Mouse (Mus musculus) kidney, adult 2 months (tissue): ENCODE measurements around the gene Zfp992.
"Not testable (repeated sequence)": the region's sequence is repeated elsewhere in the genome, so short reads cannot be mapped to it uniquely, and the experiment has no call there.

Experiments
- CTCF ChIP-seq: fragments of 200-500 bp; conservative IDR thresholded peaks from 2 replicates; pipeline ENCODE4 v1.5.1; 2011; ENCODE audit warnings: low read depth, mild to moderate bottlenecking, control low read depth, low read length, moderate library complexity, mixed read lengths; ENCODE audit not compliant: insufficient read depth, insufficient read length
- POLR2A ChIP-seq: fragments of 200-500 bp; IDR thresholded peaks from one replicate; pipeline ENCODE4 v1.6.1; 2011; ENCODE audit warnings: low read depth, low read length, control low read depth

- TF ChIP-seq POLR2A, CTCF: not testable (repeated sequence)
These were observed 1.8 kb upstream of the Zfp992 start for GRCm38 (mm10) chr4:146447016-146447415.
